Mouse (Mus musculus): Measurements from ENCODE around the gene Krt34. TPM values are rescaled to one million over a fixed set of nuclear protein-coding genes. Genes with fewer than 3 reads are reported as not detected.

Krt34 gene
- total RNA-seq, 2 experiments from 2014 or later, result not detected

DNA sequence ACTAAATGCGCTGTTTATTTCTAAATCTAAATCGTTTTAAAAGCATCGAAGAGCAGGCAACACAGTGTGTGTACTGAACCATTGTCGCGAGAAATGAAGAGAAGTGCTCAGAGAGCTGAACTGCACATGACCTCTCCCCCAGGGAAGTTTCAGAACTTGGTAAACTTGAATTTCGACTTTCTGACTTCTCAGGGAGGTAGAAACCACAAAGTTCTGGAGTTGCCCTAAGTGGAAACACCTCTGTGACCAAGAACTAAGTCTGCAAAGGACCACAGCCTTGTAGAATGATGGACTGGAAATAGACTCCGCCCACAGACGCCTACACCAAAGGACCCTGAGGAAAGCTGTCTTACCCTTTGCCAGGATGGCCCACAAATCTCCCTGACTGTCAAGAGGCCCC, 35.4 kb downstream of the Krt34 start:
- ATAC-seq (replicated peaks; ENCODE audit: poor library complexity, severe bottlenecking), result no peak

DNA sequence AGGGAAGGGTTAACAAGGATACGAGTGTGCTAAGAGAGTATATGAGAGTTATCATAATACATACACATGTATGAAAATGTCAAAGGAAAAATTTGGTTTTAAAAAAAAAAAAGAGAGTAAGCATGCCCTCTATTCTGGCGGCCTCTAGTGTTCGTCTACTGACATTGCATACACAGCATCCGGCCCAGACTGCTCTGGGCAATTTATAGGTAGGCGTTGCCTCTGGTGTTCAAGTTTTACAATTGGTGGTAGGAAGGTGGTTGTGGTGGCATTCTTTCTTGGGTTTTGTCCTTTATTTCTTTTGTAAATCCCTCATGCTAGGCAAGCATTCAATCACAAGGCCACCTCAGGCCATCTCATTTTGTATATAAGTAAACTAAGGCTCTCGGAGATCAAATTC, 36.5 kb downstream of the Krt34 start:
- peak; percentile 56; the same call in 1 of the 2 replicates for ATAC-seq (replicated peaks; ENCODE audit: poor library complexity, severe bottlenecking)

DNA sequence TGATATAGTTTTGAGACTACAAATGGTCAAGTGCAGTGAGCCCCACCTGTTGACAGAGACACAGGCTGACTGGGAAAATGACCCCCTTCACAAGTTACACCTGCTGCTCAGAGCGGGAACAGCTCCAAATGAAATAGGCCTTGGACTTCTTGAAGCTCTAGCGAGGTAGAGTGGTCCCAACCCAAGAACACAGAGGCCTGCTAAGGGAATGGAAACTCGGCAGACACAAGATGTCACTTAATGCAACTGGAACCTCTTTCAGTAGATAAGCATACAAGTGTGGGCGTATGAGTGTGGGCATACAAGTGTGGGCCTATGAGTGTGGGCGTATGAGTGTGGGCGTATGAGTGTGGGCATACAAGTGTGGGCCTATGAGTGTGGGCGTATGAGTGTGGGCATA, 42.3 kb downstream of the Krt34 start:
- ATAC-seq (replicated peaks; ENCODE audit: poor library complexity, severe bottlenecking), result no peak

DNA sequence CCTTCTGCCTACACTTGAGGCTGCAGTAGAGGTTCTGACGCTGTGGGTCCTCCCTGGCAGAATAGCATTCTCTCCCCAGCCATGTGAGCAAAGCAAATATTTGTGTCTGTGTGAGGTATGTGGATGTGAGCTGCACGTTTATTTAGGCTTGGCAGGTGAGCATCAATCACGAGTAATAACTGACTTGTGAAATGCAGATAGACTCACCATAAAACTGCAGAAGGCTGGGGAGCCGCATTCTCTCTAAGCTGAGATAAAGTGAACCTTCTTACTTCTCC, 47.0 kb downstream of the Krt34 start:
- no peak for ATAC-seq (replicated peaks; ENCODE audit: poor library complexity, severe bottlenecking)

DNA sequence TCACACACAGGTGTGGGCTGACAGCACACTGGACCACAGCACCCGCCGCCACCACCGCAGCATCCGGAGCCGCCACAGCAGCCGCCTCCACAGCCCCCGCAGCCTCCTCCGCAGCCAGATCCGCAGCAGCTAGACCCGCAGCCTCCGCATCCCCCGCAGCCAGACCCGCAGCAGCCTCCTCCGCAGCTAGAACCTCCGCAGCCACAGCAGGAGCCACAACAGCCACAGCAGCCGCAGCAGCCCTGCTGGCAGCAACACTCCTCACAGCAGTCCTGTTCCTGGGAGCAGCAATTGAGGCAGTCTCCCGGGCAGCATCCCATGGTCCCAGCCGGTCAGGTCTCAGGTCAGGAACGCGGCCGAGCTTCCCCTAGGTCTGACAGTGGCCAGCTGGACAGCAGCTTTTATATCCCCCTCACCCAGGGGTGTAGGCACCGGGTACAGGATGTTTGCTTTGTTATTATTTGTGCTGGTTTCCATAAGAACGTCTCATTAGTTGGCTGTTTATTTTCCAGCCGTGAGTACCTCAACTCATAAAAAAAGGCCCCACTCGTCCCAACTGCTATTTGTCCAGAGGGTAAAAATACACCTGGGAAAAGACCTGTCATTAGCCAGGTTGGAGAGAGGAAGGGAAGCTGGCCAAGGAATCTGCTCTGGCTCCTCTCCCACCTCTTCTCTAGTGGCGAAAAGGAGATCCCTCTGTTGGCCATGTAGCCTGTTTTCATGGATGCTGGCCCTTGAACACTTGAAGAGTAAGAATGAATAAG, 47.6 kb downstream of the Krt34 start, which contains the start of gene Krtap17-1:
Krtap17-1 (minus strand) TSS at position 375 of the 764 bp plus-strand sequence.
- no peak for ATAC-seq (replicated peaks; ENCODE audit: poor library complexity, severe bottlenecking)

DNA sequence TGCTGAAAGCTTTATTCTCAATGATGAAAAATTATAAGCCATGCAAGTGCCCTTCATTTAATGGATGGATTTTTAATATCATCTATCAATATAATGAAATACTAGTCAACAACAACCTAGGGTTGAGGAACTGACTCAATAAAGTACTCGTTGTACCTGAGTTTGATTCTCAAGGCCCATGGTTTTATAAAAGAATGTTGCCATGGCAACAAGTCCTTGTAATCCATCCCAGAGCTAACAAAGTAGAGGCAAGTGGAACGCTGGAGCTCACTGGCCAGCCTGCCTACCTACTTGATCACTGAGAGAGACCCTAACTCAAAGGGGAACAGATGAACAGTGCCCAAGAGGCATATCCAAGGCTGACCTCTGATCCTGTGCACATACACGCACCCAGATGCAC, 50.8 kb downstream of the Krt34 start:
- ATAC-seq (replicated peaks; ENCODE audit: poor library complexity, severe bottlenecking), result no peak

DNA sequence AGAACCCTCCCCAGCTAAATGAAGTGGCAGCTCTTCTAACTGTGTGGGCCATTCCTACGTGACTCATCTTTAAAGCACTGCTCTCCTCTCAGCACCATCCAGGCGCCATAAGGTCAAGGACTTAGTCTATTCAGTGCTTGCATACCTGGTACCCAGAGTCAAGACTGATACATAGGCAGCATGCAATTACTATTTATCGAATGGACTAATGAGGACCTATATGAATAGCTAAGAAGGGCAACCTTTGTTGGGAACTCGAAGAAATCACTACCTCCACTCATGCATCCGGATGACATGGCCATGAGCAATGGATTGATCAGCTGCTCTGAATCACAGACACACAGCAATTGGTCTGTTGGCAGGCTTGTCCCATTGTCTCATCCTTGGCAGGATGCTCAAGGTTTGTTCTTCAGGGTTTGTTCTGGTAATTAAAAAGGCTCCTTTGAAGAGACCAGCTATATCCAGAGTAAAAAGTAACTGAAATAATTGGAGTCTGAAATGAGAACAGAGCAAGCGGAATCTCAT, 51.4 kb downstream of the Krt34 start:
- ATAC-seq (replicated peaks; ENCODE audit: poor library complexity, severe bottlenecking), result no peak

DNA sequence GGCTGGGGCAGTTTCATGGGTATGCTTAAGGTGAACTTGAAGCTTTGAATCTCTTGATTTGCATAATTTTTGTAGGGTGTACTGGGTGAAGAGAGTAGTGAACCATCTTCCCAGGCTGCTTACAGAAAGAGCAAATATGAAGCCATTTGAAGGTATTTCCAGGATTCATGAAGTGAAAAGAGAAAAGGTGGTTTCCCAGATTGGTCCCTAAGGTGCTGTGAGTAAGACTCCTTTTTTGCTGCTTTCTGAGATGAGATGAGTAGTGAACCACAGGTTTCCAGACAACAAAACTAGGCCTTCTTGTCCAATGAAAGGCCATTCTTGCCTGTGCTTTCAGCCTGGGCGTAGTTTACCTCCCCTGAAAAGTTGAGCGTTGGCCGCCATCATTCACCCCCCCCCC, 52.8 kb downstream of the Krt34 start:
- no peak for ATAC-seq (replicated peaks; ENCODE audit: poor library complexity, severe bottlenecking)

Other genes with a start within 250 kb of the Krt34 start
Only the 30 nearest of the 32 such genes appear.
- not detected in 2 replicates for gene Gm11554, start 237.1 kb downstream of the Krt34 start, total RNA-seq (2014; fragmentation: Nextera tagmentation)
- not detected in 2 replicates for gene Gm11554, start 237.1 kb downstream of the Krt34 start, total RNA-seq (2017)
- not detected in 2 replicates for gene Krtap4-13, start 231.7 kb downstream of the Krt34 start, total RNA-seq (2014; fragmentation: Nextera tagmentation)
- not detected in 2 replicates for gene Krtap4-13, start 231.7 kb downstream of the Krt34 start, total RNA-seq (2017)
- gene Gm11564, start 225.9 kb downstream of the Krt34 start, total RNA-seq (2014; fragmentation: Nextera tagmentation), result not detected in 2 replicates
- not detected in 2 replicates for gene Gm11564, start 225.9 kb downstream of the Krt34 start, total RNA-seq (2017)
- not detected in 2 replicates for gene 2300003K06Rik, start 203.5 kb downstream of the Krt34 start, total RNA-seq (2014; fragmentation: Nextera tagmentation)
- not detected in 2 replicates for gene 2300003K06Rik, start 203.5 kb downstream of the Krt34 start, total RNA-seq (2017)
- not detected in 2 replicates for gene Krtap4-16, start 189.9 kb downstream of the Krt34 start, total RNA-seq (2014; fragmentation: Nextera tagmentation)
- gene Krtap4-16, start 189.9 kb downstream of the Krt34 start, total RNA-seq (2017), result not detected in 2 replicates
- not detected in 2 replicates for gene Gm11568, start 183.6 kb downstream of the Krt34 start, total RNA-seq (2014; fragmentation: Nextera tagmentation)
- gene Gm11568, start 183.6 kb downstream of the Krt34 start, total RNA-seq (2017), result not detected in 2 replicates
- gene Gm11559, start 177.1 kb downstream of the Krt34 start, total RNA-seq (2014; fragmentation: Nextera tagmentation), result not detected in 2 replicates
- gene Gm11559, start 177.1 kb downstream of the Krt34 start, total RNA-seq (2017), result not detected in 2 replicates
- not detected in 2 replicates for gene Krtap9-1, start 168.2 kb downstream of the Krt34 start, total RNA-seq (2014; fragmentation: Nextera tagmentation)
- not detected in 2 replicates for gene Krtap9-1, start 168.2 kb downstream of the Krt34 start, total RNA-seq (2017)
- not detected in 2 replicates for gene Gm11567, start 162.4 kb downstream of the Krt34 start, total RNA-seq (2014; fragmentation: Nextera tagmentation)
- not detected in 2 replicates for gene Gm11567, start 162.4 kb downstream of the Krt34 start, total RNA-seq (2017)
- gene Krtap31-1, start 133.6 kb downstream of the Krt34 start, total RNA-seq (2014; fragmentation: Nextera tagmentation), result not detected in 2 replicates
- gene Krtap31-1, start 133.6 kb downstream of the Krt34 start, total RNA-seq (2017), result not detected in 2 replicates
- not detected in 2 replicates for gene Gm11565, start 126.8 kb downstream of the Krt34 start, total RNA-seq (2014; fragmentation: Nextera tagmentation)
- gene Gm11565, start 126.8 kb downstream of the Krt34 start, total RNA-seq (2017), result not detected in 2 replicates
- not detected in 2 replicates for gene Krtap31-2, start 105.3 kb downstream of the Krt34 start, total RNA-seq (2014; fragmentation: Nextera tagmentation)
- not detected in 2 replicates for gene Krtap31-2, start 105.3 kb downstream of the Krt34 start, total RNA-seq (2017)
- not detected in 2 replicates for gene Krtap9-5, start 93.1 kb downstream of the Krt34 start, total RNA-seq (2014; fragmentation: Nextera tagmentation)
- not detected in 2 replicates for gene Krtap9-5, start 93.1 kb downstream of the Krt34 start, total RNA-seq (2017)
- not detected in 2 replicates for gene Krtap29-1, start 62.5 kb downstream of the Krt34 start, total RNA-seq (2014; fragmentation: Nextera tagmentation)
- not detected in 2 replicates for gene Krtap29-1, start 62.5 kb downstream of the Krt34 start, total RNA-seq (2017)
- not detected in 2 replicates for gene Krtap16-1, start 55.0 kb downstream of the Krt34 start, total RNA-seq (2014; fragmentation: Nextera tagmentation)
- not detected in 2 replicates for gene Krtap16-1, start 55.0 kb downstream of the Krt34 start, total RNA-seq (2017)
- gene Krtap17-1, start 47.6 kb downstream of the Krt34 start, total RNA-seq (2014; fragmentation: Nextera tagmentation), result not detected in 2 replicates
- not detected in 2 replicates for gene Krtap17-1, start 47.6 kb downstream of the Krt34 start, total RNA-seq (2017)
- gene Krt33a, start 25.3 kb downstream of the Krt34 start, total RNA-seq (2014; fragmentation: Nextera tagmentation), result not detected in 2 replicates
- not detected in 2 replicates for gene Krt33a, start 25.3 kb downstream of the Krt34 start, total RNA-seq (2017)
- gene Krt33b, start 11.7 kb downstream of the Krt34 start, total RNA-seq (2014; fragmentation: Nextera tagmentation), result not detected in 2 replicates
- gene Krt33b, start 11.7 kb downstream of the Krt34 start, total RNA-seq (2017), result not detected in 2 replicates
- not detected in 2 replicates for gene Krt31, start 9.0 kb upstream of the Krt34 start, total RNA-seq (2014; fragmentation: Nextera tagmentation)
- not detected in 2 replicates for gene Krt31, start 9.0 kb upstream of the Krt34 start, total RNA-seq (2017)
- not detected in 2 replicates for gene Krt32, start 46.7 kb upstream of the Krt34 start, total RNA-seq (2014; fragmentation: Nextera tagmentation)
- not detected in 2 replicates for gene Krt32, start 46.7 kb upstream of the Krt34 start, total RNA-seq (2017)
- gene Krt35, start 54.7 kb upstream of the Krt34 start, total RNA-seq (2014; fragmentation: Nextera tagmentation), result not detected in 2 replicates
- gene Krt35, start 54.7 kb upstream of the Krt34 start, total RNA-seq (2017), result not detected in 2 replicates
- 0.39 TPM in 1 of 2 replicates, not detected in the other for gene Krt36, start 64.1 kb upstream of the Krt34 start, total RNA-seq (2014; fragmentation: Nextera tagmentation)
- not detected in 2 replicates for gene Krt36, start 64.1 kb upstream of the Krt34 start, total RNA-seq (2017)
- not detected in 2 replicates for gene Krt13, start 80.0 kb upstream of the Krt34 start, total RNA-seq (2014; fragmentation: Nextera tagmentation)
- gene Krt13, start 80.0 kb upstream of the Krt34 start, total RNA-seq (2017), result not detected in 2 replicates
- not detected in 2 replicates for gene Krt15, start 94.4 kb upstream of the Krt34 start, total RNA-seq (2014; fragmentation: Nextera tagmentation)
- not detected in 2 replicates for gene Krt15, start 94.4 kb upstream of the Krt34 start, total RNA-seq (2017)
- not detected in 2 replicates for gene Krt19, start 107.1 kb upstream of the Krt34 start, total RNA-seq (2014; fragmentation: Nextera tagmentation)
- gene Krt19, start 107.1 kb upstream of the Krt34 start, total RNA-seq (2017), result not detected in 2 replicates
- not detected in 2 replicates for gene Krt9, start 151.7 kb upstream of the Krt34 start, total RNA-seq (2014; fragmentation: Nextera tagmentation)
- gene Krt9, start 151.7 kb upstream of the Krt34 start, total RNA-seq (2017), result not detected in 2 replicates
- gene Krt14, start 166.0 kb upstream of the Krt34 start, total RNA-seq (2014; fragmentation: Nextera tagmentation), result not detected in 2 replicates
- gene Krt14, start 166.0 kb upstream of the Krt34 start, total RNA-seq (2017), result not detected in 2 replicates
- not detected in 2 replicates for gene Krt16, start 207.3 kb upstream of the Krt34 start, total RNA-seq (2014; fragmentation: Nextera tagmentation)
- gene Krt16, start 207.3 kb upstream of the Krt34 start, total RNA-seq (2017), result not detected in 2 replicates
- not detected in 2 replicates for gene Krt17, start 219.5 kb upstream of the Krt34 start, total RNA-seq (2014; fragmentation: Nextera tagmentation)
- gene Krt17, start 219.5 kb upstream of the Krt34 start, total RNA-seq (2017), result not detected in 2 replicates
- not detected in 2 replicates for gene Krt42, start 228.3 kb upstream of the Krt34 start, total RNA-seq (2014; fragmentation: Nextera tagmentation)
- not detected in 2 replicates for gene Krt42, start 228.3 kb upstream of the Krt34 start, total RNA-seq (2017)